Mouse (Mus musculus) thymus, adult 2 months (tissue): ENCODE measurements around the gene Mrtfb. TPM values are rescaled to one million over a fixed set of nuclear protein-coding genes. Genes with fewer than 3 reads are reported as not detected.

Source experiments
- DNase-seq: peaks from one replicate; pipeline ENCODE4 v3.0.0; 2021
- H3K27ac ChIP-seq: fragments of 200-500 bp; 2 replicates; pipeline ENCODE4 v1.5.1; 2012; ENCODE audit warnings: low read length, control low read depth; ENCODE audit not compliant: control insufficient read depth, insufficient read depth
- H3K27me3 ChIP-seq: fragments of 200-500 bp; 2 replicates; pipeline ENCODE4 v1.6.1; 2012; ENCODE audit warnings: mild to moderate bottlenecking, low read length, moderate library complexity, mixed read lengths; ENCODE audit not compliant: control insufficient read depth, insufficient read depth
- H3K36me3 ChIP-seq: fragments of 200-500 bp; 2 replicates; pipeline ENCODE4 v1.6.1; 2012; ENCODE audit warnings: mild to moderate bottlenecking, low read length, moderate library complexity; ENCODE audit not compliant: control insufficient read depth, insufficient read depth
- H3K4me1 ChIP-seq: fragments of 200-500 bp; replicated peaks from 2 replicates; pipeline ENCODE4 v1.6.1; 2012; ENCODE audit warnings: low read length; ENCODE audit not compliant: control insufficient read depth, insufficient read depth
- H3K4me3 ChIP-seq: fragments of 200-500 bp; 2 replicates; pipeline ENCODE4 v1.5.1; 2012; ENCODE audit warnings: mild to moderate bottlenecking, low read length, control low read depth, moderate library complexity; ENCODE audit not compliant: control insufficient read depth, insufficient read depth
- CTCF ChIP-seq: fragments of 200-500 bp; IDR thresholded peaks from 2 replicates; pipeline ENCODE4 v1.5.1; 2012; ENCODE audit warnings: mild to moderate bottlenecking, control low read depth, low read length, moderate library complexity, borderline replicate concordance; ENCODE audit not compliant: control insufficient read depth, poor library complexity, insufficient read depth; ENCODE audit errors: extremely low read depth
- POLR2A ChIP-seq: fragments of 200-500 bp; IDR thresholded peaks from 2 replicates; pipeline ENCODE4 v1.6.1; 2012; ENCODE audit warnings: mild to moderate bottlenecking, low read length, control low read depth, moderate library complexity; ENCODE audit not compliant: control insufficient read depth, poor library complexity, insufficient read depth; ENCODE audit errors: extremely low read depth
- WGBS: fragments of 180-500 bp; shearing (Covaris S2); methylation state at CpG from one replicate; pipeline ENCODE4 v1.1.7; 2018; 5-methylcytosine and 5-hydroxymethylcytosine counted together
- polyA plus RNA-seq: library from polyadenylated mRNA; depleted of rRNA; stranded (reverse); fragments of >200 nt; gene quantifications from 2 replicates; pipeline ENCODE4 v1.2.3, GENCODE M21; 2012; rRNA removed

Mrtfb gene
- polyA plus RNA-seq, 1 experiment: 8.5 TPM

- H3K27me3 ChIP-seq: peaks cover 9% of the 10 kb centered on the region
- no peak overlapping the region for H3K4me3 ChIP-seq
- WGBS: 94% methylated on average over 7 of the region's 7 CpGs
- H3K4me1 ChIP-seq: no peaks in the 10 kb centered on the region
- no peak for TF ChIP-seq CTCF
- no peaks in the 10 kb centered on the region for H3K36me3 ChIP-seq
- H3K27ac ChIP-seq: no peak overlapping the region
- DNase-seq: no peak
Observed at GRCm38 (mm10) chr16:13452661-13453060, 196.4 kb downstream of the Mrtfb start.

- TF ChIP-seq CTCF (no peak), POLR2A (no peak)
- H3K27me3 ChIP-seq: peaks cover 2% of the 10 kb centered on the region
- 90% methylated on average over 10 of the region's 10 CpGs for WGBS
- H3K36me3 ChIP-seq: no peaks in the 10 kb centered on the region
- no peak overlapping the region for H3K27ac ChIP-seq
- no peaks in the 10 kb centered on the region for H3K4me1 ChIP-seq
- H3K4me3 ChIP-seq: no peak overlapping the region
- no peak for DNase-seq
Observed at GRCm38 (mm10) chr16:13454026-13454600, 197.8 kb downstream of the Mrtfb start.

GRCm38 (mm10) chr16:13455560-13455959 lies 199.3 kb downstream of the Mrtfb start:
- DNase-seq: no peak

GRCm38 (mm10) chr16:13458556-13458955 lies 202.3 kb downstream of the Mrtfb start:
- Histone ChIP-seq H3K36me3 (no peaks in the 10 kb centered on the region), H3K4me1 (no peaks in the 10 kb centered on the region), H3K27me3 (no peaks in the 10 kb centered on the region), H3K27ac (no peak overlapping the region), H3K4me3 (no peak overlapping the region)
- TF ChIP-seq POLR2A (no peak), CTCF (no peak)
- no peak for DNase-seq

More at GRCm38 (mm10) chr16:13455560-13455959, 199.3 kb downstream of the Mrtfb start:
- Histone ChIP-seq H3K27me3 (no peaks in the 10 kb centered on the region), H3K36me3 (no peaks in the 10 kb centered on the region), H3K4me1 (no peaks in the 10 kb centered on the region), H3K4me3 (no peak overlapping the region), H3K27ac (no peak overlapping the region)
- TF ChIP-seq POLR2A: no peak
- no peak for TF ChIP-seq CTCF

GRCm38 (mm10) chr16:13460071-13460470 lies 203.8 kb downstream of the Mrtfb start:
- WGBS: 97% methylated on average over 1 of the region's 1 CpGs
- Histone ChIP-seq H3K4me3 (no peak overlapping the region), H3K27me3 (no peaks in the 10 kb centered on the region), H3K36me3 (no peaks in the 10 kb centered on the region), H3K27ac (no peak overlapping the region), H3K4me1 (no peaks in the 10 kb centered on the region)
- no peak for TF ChIP-seq POLR2A
- DNase-seq: no peak

GRCm38 (mm10) chr16:13460777-13461408 lies 204.6 kb downstream of the Mrtfb start:
- no peak for TF ChIP-seq POLR2A
- TF ChIP-seq CTCF: no peak
- Histone ChIP-seq H3K4me1 (no peaks in the 10 kb centered on the region), H3K27ac (no peak overlapping the region), H3K4me3 (no peak overlapping the region), H3K27me3 (no peaks in the 10 kb centered on the region), H3K36me3 (no peaks in the 10 kb centered on the region)
- 85% methylated on average over 3 of the region's 3 CpGs for WGBS
- DNase-seq: no peak

GRCm38 (mm10) chr16:13464662-13465061 lies 208.4 kb downstream of the Mrtfb start:
- Histone ChIP-seq H3K27ac (no peak overlapping the region), H3K36me3 (no peaks in the 10 kb centered on the region), H3K4me1 (no peaks in the 10 kb centered on the region), H3K4me3 (no peak overlapping the region), H3K27me3 (no peaks in the 10 kb centered on the region)
- no peak for DNase-seq
- 90% methylated on average over 5 of the region's 5 CpGs for WGBS
- TF ChIP-seq CTCF (no peak), POLR2A (no peak)

Other genes starting within 250 kb of the Mrtfb start
- gene Ercc4, start 146.8 kb upstream of the Mrtfb start, polyA plus RNA-seq: 24.5 and 26.9 TPM in 2 replicates